Mouse (Mus musculus) adrenal gland (tissue): ENCODE results near the gene Arpin.

ENCODE experiments used
- intact Hi-C: fragments of 180-260 bp; cut with DNase I; formaldehyde crosslinking; loops from one replicate; pipeline ENCODE4 v1.15.1; 2025
- microRNA-seq, 2 experiments: library from miRNA; unstranded; fragments of <30 nt; microRNA quantifications; one replicate each; pipeline ENCODE4; 2019

The Arpin gene

DNA sequence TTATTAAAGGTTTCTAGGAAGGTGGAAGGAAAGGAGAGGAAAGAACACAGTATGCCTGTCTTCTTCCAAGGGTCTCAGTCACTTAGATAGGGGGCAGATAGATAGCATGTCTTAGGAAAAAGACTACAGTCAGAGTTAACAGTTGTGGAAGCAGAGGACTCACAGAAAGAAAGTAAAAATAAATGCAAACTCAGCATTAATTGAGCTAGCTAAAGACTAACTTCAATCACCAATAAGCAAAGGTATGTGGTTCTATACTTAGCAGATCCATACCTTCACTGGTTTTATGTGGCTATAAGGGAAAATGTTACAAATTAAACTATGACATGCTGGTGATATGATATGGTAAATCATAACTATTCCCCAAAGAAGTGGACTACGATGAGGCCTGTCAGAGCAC is 40.4 kb downstream of the Arpin start:
- intact Hi-C loops = no loop called here

DNA sequence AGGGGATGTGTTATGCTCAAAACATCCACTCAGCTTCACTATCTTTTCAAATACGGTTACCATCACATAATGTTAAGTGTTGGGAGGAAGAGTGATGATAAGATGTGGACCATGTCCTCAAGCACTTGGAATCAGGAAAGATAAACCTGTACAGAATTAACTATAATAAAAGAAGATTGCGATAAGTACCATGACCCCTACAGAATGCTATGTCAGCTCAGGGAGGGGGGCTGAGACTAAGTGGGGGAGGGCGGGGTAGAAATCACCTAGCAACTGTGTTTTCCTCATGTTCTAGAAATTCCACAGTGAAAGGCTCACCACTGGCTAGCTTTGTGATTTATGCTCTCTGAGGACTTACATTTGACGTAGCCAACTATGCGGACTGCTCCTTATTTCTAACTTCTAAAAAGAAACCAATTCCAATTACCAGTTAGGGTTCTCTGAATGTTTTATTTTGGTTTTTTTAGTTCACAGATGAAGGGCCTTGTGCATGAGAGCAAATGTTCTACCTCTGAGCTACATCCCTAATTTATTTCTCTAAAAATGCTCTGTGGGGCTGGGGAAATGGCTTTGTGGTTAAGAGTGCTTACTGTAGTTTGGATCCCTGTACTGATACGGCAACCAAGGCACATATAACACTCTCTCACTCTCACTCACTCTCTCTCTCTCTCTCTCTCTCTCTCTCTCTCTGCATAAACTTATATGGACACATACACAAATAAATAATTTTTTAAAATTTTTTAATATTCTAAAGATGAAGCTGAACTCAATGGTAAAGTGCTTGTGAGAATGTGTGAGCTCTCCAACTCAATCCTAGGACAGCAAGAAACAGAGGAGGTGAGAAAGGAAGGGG is 42.4 kb downstream of the Arpin start:
- intact Hi-C loops = no loop called here

DNA sequence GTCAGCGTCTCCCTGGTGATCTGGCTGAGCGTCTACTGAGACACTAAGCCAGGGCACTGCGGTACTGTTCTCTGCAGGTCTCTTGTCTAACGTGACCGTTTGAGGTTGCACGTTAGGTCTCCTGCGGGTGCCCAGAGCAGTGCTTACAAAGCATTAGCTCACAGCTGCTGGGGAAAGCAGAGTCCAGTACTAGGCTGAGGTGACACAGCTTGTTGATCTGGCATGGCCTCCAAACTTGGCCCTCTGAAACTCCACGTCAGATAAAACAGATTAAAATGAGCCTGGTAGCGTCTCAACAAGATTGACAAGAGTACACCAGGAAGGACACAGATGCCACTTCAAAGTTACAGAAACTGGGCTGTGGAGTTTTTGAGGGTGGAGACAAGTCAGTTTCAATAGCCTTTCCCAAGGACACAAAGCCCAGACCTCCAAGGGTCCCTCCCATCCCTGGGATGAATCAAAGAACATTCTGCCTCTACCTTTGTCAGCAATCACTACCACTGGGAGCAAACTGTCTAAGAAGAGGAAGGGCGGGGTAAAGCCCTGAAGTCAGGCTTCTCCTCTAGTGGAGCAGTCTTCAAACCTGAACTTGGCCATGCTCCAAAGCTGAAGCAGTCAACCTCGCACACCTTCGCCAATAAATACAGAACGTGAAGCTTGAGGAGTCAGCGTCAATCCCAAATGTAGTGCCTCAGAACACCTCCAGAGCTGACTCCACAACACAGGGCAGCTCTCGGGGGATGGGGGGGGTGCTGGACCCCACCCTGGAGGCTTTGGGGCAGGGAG is 44.5 kb downstream of the Arpin start:
- intact Hi-C loops = no loop called here

DNA sequence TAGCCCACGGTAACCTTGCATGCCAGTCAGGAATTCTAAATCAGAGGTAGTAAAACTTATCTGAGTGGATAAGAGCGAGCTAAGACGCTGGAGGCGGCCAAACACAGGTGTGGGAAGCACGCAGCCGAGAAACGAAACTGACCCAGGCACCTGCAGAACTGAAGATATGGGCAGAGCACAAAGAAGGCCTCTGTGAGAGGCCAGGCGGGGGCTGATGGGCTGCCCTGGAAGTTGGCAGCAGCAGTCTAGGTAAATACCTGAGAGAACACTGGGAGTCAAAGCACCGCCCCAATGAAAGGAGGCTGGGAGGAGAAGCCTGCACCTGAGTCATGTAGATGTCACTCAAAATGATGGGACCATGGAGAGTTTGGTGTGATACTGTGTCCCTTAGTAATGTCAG is 46.6 kb downstream of the Arpin start:
- intact Hi-C loops = no loop called here

DNA sequence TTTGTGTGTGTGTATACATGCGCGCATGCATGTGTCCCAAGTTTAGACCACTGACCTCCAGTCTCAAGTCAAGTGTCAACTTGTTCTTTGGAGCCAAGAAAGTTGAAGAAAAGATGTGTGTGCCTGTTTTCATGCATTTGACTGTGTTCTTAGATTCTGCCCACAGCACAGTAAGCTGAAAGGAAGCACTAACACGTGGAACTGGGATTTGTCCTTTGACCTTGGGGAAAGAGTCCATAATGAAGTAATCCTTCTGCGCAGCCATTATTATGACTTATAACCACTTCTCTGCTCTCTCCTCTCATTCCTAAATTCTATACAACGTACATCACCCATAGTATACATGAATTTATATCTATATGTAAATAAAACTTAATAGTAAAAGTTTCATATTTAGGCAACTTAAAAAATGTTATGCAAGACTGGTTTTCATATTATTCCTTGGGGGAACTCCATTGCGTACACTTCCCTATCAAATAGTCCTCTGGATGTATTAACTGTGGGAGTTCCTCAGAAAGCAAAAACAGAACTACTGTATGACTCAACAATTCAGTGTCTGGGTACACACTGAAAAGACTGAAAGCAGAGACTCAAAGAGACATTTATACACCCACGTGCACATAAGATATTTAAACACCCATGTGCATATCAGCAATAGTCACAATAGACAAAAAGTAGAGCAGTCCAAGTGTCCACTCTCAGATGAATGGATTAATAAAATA is 51.4 kb downstream of the Arpin start:
- intact Hi-C loops = no loop called here

DNA sequence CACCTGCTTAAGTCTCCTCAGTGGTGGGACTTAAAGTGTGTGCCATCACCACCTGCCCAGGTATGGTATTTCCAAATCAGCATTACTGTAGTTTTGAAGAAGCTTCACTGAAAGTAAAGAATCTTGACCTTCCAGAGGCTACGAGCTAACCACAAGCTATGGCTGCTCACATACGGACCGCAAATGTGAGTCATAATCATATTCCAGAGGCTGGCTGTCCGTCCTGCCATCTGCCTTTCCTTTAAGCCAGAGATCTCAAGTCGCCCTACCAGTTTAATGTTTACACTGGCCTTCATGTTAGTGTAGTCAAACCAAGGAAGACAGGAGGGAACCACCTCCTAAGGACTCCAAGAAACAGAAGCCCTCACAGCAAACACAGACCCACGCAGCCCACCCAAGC is 53.3 kb downstream of the Arpin start:
- intact Hi-C loops = no loop called here

DNA sequence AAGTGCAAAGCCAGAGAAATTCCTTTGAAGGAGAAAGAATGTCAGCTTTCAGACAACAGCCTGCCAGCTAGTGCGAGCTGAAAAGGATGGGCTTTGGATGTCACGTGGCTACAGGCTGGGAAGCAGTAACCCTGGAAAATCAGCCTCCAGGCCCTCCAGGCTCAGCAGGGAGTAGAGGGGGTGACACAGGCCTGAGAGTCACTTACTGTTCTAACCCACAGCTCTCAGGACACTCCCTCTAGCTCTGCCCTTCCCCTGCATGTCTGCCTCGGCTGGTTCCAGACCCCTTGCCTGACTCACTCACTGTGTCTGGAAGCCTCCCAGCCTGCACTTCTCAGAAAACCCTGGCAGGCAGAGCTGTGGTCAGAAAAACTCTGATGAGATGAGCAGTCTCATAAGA is 54.2 kb downstream of the Arpin start:
- intact Hi-C loops = no loop called here

DNA sequence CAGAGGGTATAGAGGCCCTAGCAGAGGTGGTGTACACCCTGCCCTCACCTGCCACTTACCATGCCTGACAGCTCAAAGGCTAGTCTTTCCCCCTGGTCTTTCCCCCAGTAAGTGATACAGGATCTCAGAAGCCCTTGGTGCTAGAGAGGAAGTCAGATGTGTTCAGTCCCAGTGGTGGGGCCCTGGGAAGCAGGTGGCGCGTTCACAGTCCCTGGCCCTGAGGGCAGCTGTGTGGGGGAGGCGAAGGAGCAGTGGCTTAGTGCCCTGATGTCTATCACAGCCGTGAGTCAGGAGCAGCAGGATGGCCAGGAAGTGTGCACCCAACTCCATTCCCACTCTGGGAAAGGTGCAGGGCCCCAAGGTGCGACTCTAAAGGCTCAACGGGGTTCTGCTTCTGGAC is 55.1 kb downstream of the Arpin start:
- intact Hi-C loops = no loop called here

DNA sequence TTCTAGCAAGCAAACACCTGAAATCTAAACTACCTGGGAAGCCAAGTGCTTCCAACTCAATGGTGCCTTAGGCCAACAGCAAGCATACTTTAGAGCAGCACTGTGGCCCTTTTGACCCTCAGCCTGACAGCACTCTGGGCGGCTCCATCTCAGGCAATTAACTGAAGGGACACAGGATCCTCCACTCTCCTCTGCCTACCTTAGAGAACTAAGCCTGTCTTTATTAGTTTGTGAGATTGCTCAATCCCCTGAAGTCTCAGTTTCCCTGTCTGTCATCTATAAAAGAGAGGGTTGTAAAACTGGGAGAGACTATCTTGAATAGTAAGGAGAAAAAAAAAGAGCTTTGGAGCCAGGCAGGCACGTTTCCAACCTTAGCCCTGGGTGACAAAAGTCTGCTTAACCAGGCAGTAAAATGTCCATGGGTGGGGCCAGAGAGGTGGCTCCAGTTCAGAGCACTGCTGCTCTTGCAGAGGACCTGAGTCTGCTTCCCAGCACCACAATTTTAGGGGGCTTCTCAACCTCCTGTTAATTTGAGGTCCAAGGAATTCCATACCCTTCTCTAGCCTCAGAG is 56.6 kb downstream of the Arpin start:
- intact Hi-C loops = no loop called here

Small RNA genes within 50 kb of the gene (microRNA-seq; reads per million reads assigned to microRNA genes)
- 0 reads per million in 2 experiments for gene Gm24541
